Mouse (Mus musculus): ENCODE data around the gene Klf16.

GRCm38 (mm10) chr10:80584045-80584488 lies 6.9 kb upstream of the Klf16 start:
- TF ChIP-seq CTCF (IDR thresholded peaks at IDR 0.05) (no peak), EP300 (IDR thresholded peaks at IDR 0.05) (no peak)

Measured in lung, postnatal 0 days (tissue).